Mouse (Mus musculus): ENCODE results near the gene Plch1.

DNA sequence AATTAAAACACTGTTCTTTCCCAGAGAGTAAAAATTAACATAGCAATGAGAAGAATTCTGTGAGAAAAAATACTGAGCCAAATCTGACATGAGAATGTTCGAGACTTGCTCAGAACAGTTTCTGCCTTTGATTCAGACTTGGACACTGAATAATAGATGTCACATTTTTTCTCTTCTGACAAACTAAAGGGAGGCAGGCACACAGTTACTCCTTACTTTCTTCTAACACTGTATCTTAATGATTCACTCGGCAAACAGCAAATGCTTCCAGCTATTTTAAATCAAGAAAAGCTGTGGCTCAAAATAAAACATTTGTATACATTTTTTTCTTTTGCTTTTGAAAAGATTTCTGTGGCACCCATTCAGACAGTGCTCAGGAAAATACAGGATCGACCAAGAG is 7.1 kb downstream of the Plch1 start:
- TF ChIP-seq CTCF (IDR thresholded peaks at IDR 0.05; ENCODE audit: low read depth, low read length) (no peak), GATA1 (IDR thresholded peaks at IDR 0.05; ENCODE audit: borderline replicate concordance, low read length) (no peak), TAL1 (conservative IDR thresholded peaks at IDR 0.05; ENCODE audit: low read depth, low read length) (no peak), POLR2AphosphoS5 (IDR thresholded peaks at IDR 0.05; ENCODE audit: insufficient replicate concordance, low read depth, low read length) (no peak)

Measured in G1E (cell line).